Comparison of ENCODE assay signal across 9 mouse cellular contexts in the genomic region with DNA sequence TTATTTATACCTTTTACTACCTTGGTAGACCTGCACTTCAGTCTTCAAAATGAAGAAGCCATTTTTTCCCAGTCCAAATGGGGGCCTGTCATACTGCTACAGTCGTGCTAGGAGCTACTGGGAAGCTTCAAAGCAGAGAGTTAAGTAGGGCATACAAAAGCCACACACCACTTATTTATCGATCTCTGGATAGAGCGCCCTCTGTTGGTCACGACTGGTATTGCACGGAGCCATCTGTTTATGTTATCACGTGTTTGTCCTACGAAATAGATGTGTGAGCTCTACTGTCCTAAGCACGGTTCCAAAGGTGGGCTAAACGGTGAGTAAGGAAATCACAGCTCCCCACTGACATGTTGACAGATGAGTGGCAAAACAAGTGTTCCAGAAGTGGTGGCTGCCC. TPM values are rescaled to one million over a fixed set of nuclear protein-coding genes. Genes with fewer than 3 reads are reported as not detected.
DNase-seq lines count a peak whose midpoint lies in the region; ATAC-seq and TF ChIP-seq lines count a peak whose summit lies in the region.
"Had no signal": no experiment of that assay in that cellular context is flagged by ENCODE, and none has a peak within 500 bp of the region (broad histone marks: within the 10 kb centered on the region; RNA-seq: fewer than 3 reads in every experiment).

No protein-coding gene starts in this region.

- no peak for DNase-seq in kidney, postnatal 0 days (ENCODE audit: low spot score)
- DNase-seq in kidney, postnatal 25 days: no peak
- DNase-seq in Patski (ENCODE audit: low read depth, low spot score): no peak
- DNase-seq in hindbrain, postnatal 0 days (ENCODE audit: low spot score): peak; percentile 66
- DNase-seq in gastrocnemius, postnatal 36 days: no peak
- no peak for DNase-seq in thymus, adult 2 months

- no peak overlapping the region for H3K4me3 ChIP-seq in kidney, postnatal 0 days (replicated peaks; ENCODE audit: low read depth, low read length)
- H3K4me3 ChIP-seq in E14TG2a.4 (replicated peaks; ENCODE audit: low read length): peak overlapping the region; percentile 65
- no peak overlapping the region for H3K4me3 ChIP-seq in hindbrain, postnatal 0 days (ENCODE audit: low read length)
- no peak overlapping the region for H3K4me3 ChIP-seq in thymus, adult 2 months (ENCODE audit: control insufficient read depth, insufficient read depth, low read length)
- H3K4me3 ChIP-seq: limb, embryonic 13.5 days had no signal

- H3K36me3 ChIP-seq in kidney, postnatal 0 days (ENCODE audit: insufficient read depth, low read length): no peaks in the 10 kb centered on the region
- no peaks in the 10 kb centered on the region for H3K36me3 ChIP-seq in E14TG2a.4 (ENCODE audit: insufficient read depth, low read length)
- H3K36me3 ChIP-seq in hindbrain, postnatal 0 days (ENCODE audit: insufficient read depth, low read length): no peaks in the 10 kb centered on the region
- no peaks in the 10 kb centered on the region for H3K36me3 ChIP-seq in thymus, adult 2 months (ENCODE audit: control insufficient read depth, insufficient read depth, low read length)
- H3K36me3 ChIP-seq: limb, embryonic 13.5 days had no signal

- intact Hi-C loops in gastrocnemius, postnatal 36 days (cut with DNase I): no loop called here

- in situ Hi-C loops in Patski (cut with MboI; ENCODE audit: low pct_unique_long_range_greater_than_20kb): no loop called here

- H3K9me3 ChIP-seq in kidney, postnatal 0 days (replicated peaks; ENCODE audit: low read length): no peaks in the 10 kb centered on the region
- H3K9me3 ChIP-seq in E14TG2a.4 (ENCODE audit: low read length): peaks cover 7% of the 10 kb centered on the region
- H3K9me3 ChIP-seq in hindbrain, postnatal 0 days (ENCODE audit: low read length): no peaks in the 10 kb centered on the region
- H3K9me3 ChIP-seq: limb, embryonic 13.5 days had no signal

- TF ChIP-seq CTCF in kidney, postnatal 0 days (IDR thresholded peaks at IDR 0.05; ENCODE audit: low read depth): peak; percentile 60
- TF ChIP-seq CTCF in E14TG2a.4 (conservative IDR thresholded peaks at IDR 0.05; ENCODE audit: low read length) (peak; percentile 100), Patski (IDR thresholded peaks at IDR 0.05) (peak; percentile 38)
- peak; percentile 76 for TF ChIP-seq CTCF in hindbrain, postnatal 0 days (IDR thresholded peaks at IDR 0.05; ENCODE audit: low read depth)
- TF ChIP-seq CTCF in thymus, adult 2 months (IDR thresholded peaks at IDR 0.05; ENCODE audit: borderline replicate concordance, control insufficient read depth, extremely low read depth, insufficient read depth, low read length, poor library complexity): no peak

- H3K27ac ChIP-seq in kidney, postnatal 0 days: no peak overlapping the region
- H3K27ac ChIP-seq in hindbrain, postnatal 0 days: no peak overlapping the region
- H3K27ac ChIP-seq in thymus, adult 2 months (ENCODE audit: control insufficient read depth, insufficient read depth, low read length): no peak overlapping the region
- H3K27ac ChIP-seq: limb, embryonic 13.5 days had no signal

- POLR2A ChIA-PET in Patski (lab: Charles Lee): no interaction called here

- no peak overlapping the region for H3K9ac ChIP-seq in kidney, postnatal 0 days (ENCODE audit: low read depth, low read length)
- no peak overlapping the region for H3K9ac ChIP-seq in hindbrain, postnatal 0 days (replicated peaks; ENCODE audit: low read length)
- H3K9ac ChIP-seq: limb, embryonic 13.5 days had no signal

- no peak overlapping the region for H3K4me2 ChIP-seq in kidney, postnatal 0 days (ENCODE audit: low read length)
- H3K4me2 ChIP-seq in hindbrain, postnatal 0 days (ENCODE audit: low read depth, low read length): no peak overlapping the region
- H3K4me2 ChIP-seq: heart, embryonic 11.5 days; limb, embryonic 13.5 days had no signal

- no peak for ATAC-seq in kidney, postnatal 0 days (replicated peaks; ENCODE audit: low FRiP score, low read depth)
- ATAC-seq in Patski: no peak
- ATAC-seq in hindbrain, postnatal 0 days: no peak

- WGBS in kidney, postnatal 0 days: 10% methylated on average over 9 of the region's 9 CpGs
- 10% methylated on average over 9 of the region's 9 CpGs for WGBS in hindbrain, postnatal 0 days
- WGBS in thymus, adult 2 months: 14% methylated on average over 9 of the region's 9 CpGs

- no peaks in the 10 kb centered on the region for H3K27me3 ChIP-seq in kidney, postnatal 0 days (ENCODE audit: insufficient read depth, low read length)
- H3K27me3 ChIP-seq in E14TG2a.4 (ENCODE audit: insufficient read depth, low read length) (no peaks in the 10 kb centered on the region), Patski (peaks cover 3% of the 10 kb centered on the region)
- H3K27me3 ChIP-seq in hindbrain, postnatal 0 days (ENCODE audit: insufficient read depth, low read length): no peaks in the 10 kb centered on the region
- no peaks in the 10 kb centered on the region for H3K27me3 ChIP-seq in thymus, adult 2 months (ENCODE audit: control insufficient read depth, insufficient read depth, low read length)

- TF ChIP-seq POLR2A in thymus, adult 2 months (IDR thresholded peaks at IDR 0.05; ENCODE audit: control insufficient read depth, extremely low read depth, insufficient read depth, low read length, poor library complexity): no peak

- CTCF ChIA-PET in Patski (lab: Charles Lee): no interaction called here

- no peaks in the 10 kb centered on the region for H3K4me1 ChIP-seq in kidney, postnatal 0 days (replicated peaks; ENCODE audit: insufficient read depth, low read length)
- peaks cover 28% of the 10 kb centered on the region for H3K4me1 ChIP-seq in E14TG2a.4 (replicated peaks; ENCODE audit: low read depth, low read length)
- H3K4me1 ChIP-seq in hindbrain, postnatal 0 days (ENCODE audit: insufficient read depth, low read length): no peaks in the 10 kb centered on the region
- H3K4me1 ChIP-seq in thymus, adult 2 months (replicated peaks; ENCODE audit: control insufficient read depth, insufficient read depth, low read length): no peaks in the 10 kb centered on the region

RNA-seq across cellular contexts. Expression of a gene that starts 36.2 kb away (rescaled TPM):
- not detected in 2 replicates for polyA plus RNA-seq in kidney, postnatal 0 days (2015; fragmentation: Nextera tagmentation; extraction: Ambion mirVana)
- not detected for polyA plus RNA-seq in Patski (2021)
- not detected in 2 replicates for total RNA-seq in hindbrain, postnatal 0 days (2014; rRNA removed)
- polyA plus RNA-seq in hindbrain, postnatal 0 days (2015; fragmentation: Nextera tagmentation; extraction: Ambion mirVana): not detected in 2 replicates
- total RNA-seq in gastrocnemius, postnatal 36 days (2021): not detected
- 0.18 TPM in 1 of 2 replicates, not detected in the other for polyA plus RNA-seq in thymus, adult 2 months (2012; rRNA removed)
- polyA plus RNA-seq: heart, embryonic 11.5 days had no signal

RNA-seq across cellular contexts. Expression of a gene that starts 57.0 kb away (rescaled TPM):
- polyA plus RNA-seq in kidney, postnatal 0 days (2015; fragmentation: Nextera tagmentation; extraction: Ambion mirVana): not detected in 2 replicates
- not detected for polyA plus RNA-seq in Patski (2021)
- total RNA-seq in hindbrain, postnatal 0 days (2014; rRNA removed): not detected in 2 replicates
- not detected in 2 replicates for polyA plus RNA-seq in hindbrain, postnatal 0 days (2015; fragmentation: Nextera tagmentation; extraction: Ambion mirVana)
- total RNA-seq in gastrocnemius, postnatal 36 days (2021): not detected
- not detected in 2 replicates for polyA plus RNA-seq in thymus, adult 2 months (2012; rRNA removed)
- polyA plus RNA-seq: heart, embryonic 11.5 days; limb, embryonic 13.5 days had no signal
